Mouse (Mus musculus) lung, embryonic 15.5 days (tissue): ENCODE measurements around the gene Pi4k2b. TPM values are rescaled to one million over a fixed set of nuclear protein-coding genes. Genes with fewer than 3 reads are reported as not detected.
"Not testable (repeated sequence)": the region's sequence is repeated elsewhere in the genome, so short reads cannot be mapped to it uniquely, and the experiment has no call there.

Experiments used
- ATAC-seq: fragments of 200-750 bp; cut with Nextera tagmentation; 2 replicates; pipeline ENCODE4 v1.8.0; 2017; ENCODE audit warnings: moderate number of reproducible peaks, borderline replicate concordance; ENCODE audit not compliant: low FRiP score, low TSS enrichment; ENCODE audit errors: extremely low read depth
- H3K27ac ChIP-seq: fragments of 300-500 bp; sonication (generic); 2 replicates; pipeline ENCODE4 v1.5.1; 2015; ENCODE audit warnings: moderate library complexity, mild to moderate bottlenecking, inconsistent platforms
- H3K27me3 ChIP-seq: fragments of 300-500 bp; sonication (generic); 2 replicates; pipeline ENCODE4 v1.6.1; 2015; ENCODE audit warnings: inconsistent platforms
- H3K36me3 ChIP-seq: fragments of 300-500 bp; sonication (generic); 2 replicates; pipeline ENCODE4 v1.6.1; 2015; ENCODE audit warnings: inconsistent platforms
- H3K4me1 ChIP-seq: fragments of 300-500 bp; sonication (generic); 2 replicates; pipeline ENCODE4 v1.6.1; 2015; ENCODE audit warnings: inconsistent platforms
- H3K4me2 ChIP-seq: fragments of 300-500 bp; sonication (generic); 2 replicates; pipeline ENCODE4 v1.6.1; 2015; ENCODE audit warnings: inconsistent platforms, mild to moderate bottlenecking, moderate library complexity
- H3K4me3 ChIP-seq: fragments of 300-500 bp; sonication (generic); 2 replicates; pipeline ENCODE4 v1.5.1; 2015; ENCODE audit warnings: mild to moderate bottlenecking, inconsistent platforms
- H3K9ac ChIP-seq: fragments of 300-500 bp; sonication (generic); 2 replicates; pipeline ENCODE4 v1.6.1; 2015; ENCODE audit warnings: inconsistent platforms
- H3K9me3 ChIP-seq: fragments of 300-500 bp; sonication (generic); 2 replicates; pipeline ENCODE4 v1.6.1; 2016; ENCODE audit warnings: inconsistent platforms
- WGBS: fragments of 180-500 bp; shearing (Covaris S2); methylation state at CpG from one replicate; pipeline ENCODE4 v1.1.7; 2015; 5-methylcytosine and 5-hydroxymethylcytosine counted together
- polyA plus RNA-seq: library from polyadenylated mRNA; unstranded; fragments of >200 nt; fragmentation: Nextera tagmentation; extraction: Ambion mirVana; gene quantifications from 2 replicates; pipeline ENCODE4 v1.2.1, GENCODE M21; 2015

Pi4k2b gene
- 33.3 and 35.7 TPM in 2 replicates for polyA plus RNA-seq

- ATAC-seq: peak; percentile 94
- peak within 1 kb of the TSS; percentile 66 for H3K4me2 ChIP-seq
- WGBS: under 1% methylated on average over 72 of the region's 75 CpGs
Observed at GRCm38 (mm10) chr5:52741391-52742111, at the start of gene Pi4k2b. TSS of gene Pi4k2b (plus strand) at chr5:52741574.

GRCm38 (mm10) chr5:52697291-52697690 lies 44.1 kb upstream of the Pi4k2b start:
- no peak overlapping the region for H3K4me3 ChIP-seq
- H3K4me1 ChIP-seq: no peaks in the 10 kb centered on the region
- no peak overlapping the region for H3K27ac ChIP-seq
- no peaks in the 10 kb centered on the region for H3K36me3 ChIP-seq
- H3K4me2 ChIP-seq: no peak overlapping the region
- 83% methylated on average over 1 of the region's 1 CpGs for WGBS
- H3K27me3 ChIP-seq: no peaks in the 10 kb centered on the region
- H3K9me3 ChIP-seq: no peaks in the 10 kb centered on the region
- no peak for ATAC-seq
- no peak overlapping the region for H3K9ac ChIP-seq

More at GRCm38 (mm10) chr5:52741391-52742111, at the start of gene Pi4k2b:
- Histone ChIP-seq H3K27ac (peak within 1 kb of the TSS; percentile 92), H3K27me3 (no peaks in the 10 kb centered on the region), H3K4me3 (peak within 1 kb of the TSS; percentile 95), H3K36me3 (no peaks in the 10 kb centered on the region), H3K9ac (peak within 1 kb of the TSS; percentile 85), H3K4me1 (peaks cover 9% of the 10 kb centered on the region; the same call in 1 of the 2 replicates), H3K9me3 (no peaks in the 10 kb centered on the region)

- H3K9ac ChIP-seq, ATAC-seq, H3K36me3 ChIP-seq, H3K9me3 ChIP-seq, H3K27me3 ChIP-seq, H3K4me2 ChIP-seq, H3K4me1 ChIP-seq, H3K4me3 ChIP-seq, H3K27ac ChIP-seq: not testable (repeated sequence)
- WGBS: 64% methylated on average over 7 of the region's 7 CpGs
Observed at GRCm38 (mm10) chr5:52697882-52698440, 43.4 kb upstream of the Pi4k2b start.

GRCm38 (mm10) chr5:52704562-52704961 lies 36.8 kb upstream of the Pi4k2b start:
- WGBS: 58% methylated on average over 4 of the region's 4 CpGs
- no peak for ATAC-seq

GRCm38 (mm10) chr5:52712704-52713103 lies 28.7 kb upstream of the Pi4k2b start:
- H3K27me3 ChIP-seq: no peaks in the 10 kb centered on the region
- no peak overlapping the region for H3K27ac ChIP-seq
- no peaks in the 10 kb centered on the region for H3K36me3 ChIP-seq
- H3K4me2 ChIP-seq: no peak overlapping the region
- no peaks in the 10 kb centered on the region for H3K4me1 ChIP-seq
- H3K4me3 ChIP-seq: no peak overlapping the region
- no peak overlapping the region for H3K9ac ChIP-seq
- no peaks in the 10 kb centered on the region for H3K9me3 ChIP-seq
- no peak; the same call in 1 of the 2 replicates for ATAC-seq

More at GRCm38 (mm10) chr5:52704562-52704961, 36.8 kb upstream of the Pi4k2b start:
- no peak overlapping the region for H3K4me2 ChIP-seq
- no peak overlapping the region for H3K4me3 ChIP-seq
- H3K4me1 ChIP-seq: no peaks in the 10 kb centered on the region
- H3K27me3 ChIP-seq: no peaks in the 10 kb centered on the region
- no peak overlapping the region for H3K9ac ChIP-seq
- H3K9me3 ChIP-seq: no peaks in the 10 kb centered on the region
- no peak overlapping the region for H3K27ac ChIP-seq
- H3K36me3 ChIP-seq: no peaks in the 10 kb centered on the region

GRCm38 (mm10) chr5:52716742-52717448 lies 24.5 kb upstream of the Pi4k2b start:
- ATAC-seq: no peak
- WGBS: 68% methylated on average over 5 of the region's 5 CpGs
- H3K27ac ChIP-seq: no peak overlapping the region

GRCm38 (mm10) chr5:52721003-52721402 lies 20.4 kb upstream of the Pi4k2b start:
- no peak overlapping the region for H3K9ac ChIP-seq
- H3K4me3 ChIP-seq: no peak overlapping the region
- H3K4me2 ChIP-seq: no peak overlapping the region
- H3K4me1 ChIP-seq: no peaks in the 10 kb centered on the region
- peak; percentile 52; the same call in 1 of the 2 replicates for ATAC-seq
- no peaks in the 10 kb centered on the region for H3K36me3 ChIP-seq
- H3K9me3 ChIP-seq: no peaks in the 10 kb centered on the region
- no peak overlapping the region for H3K27ac ChIP-seq
- WGBS: 60% methylated on average over 8 of the region's 8 CpGs
- no peaks in the 10 kb centered on the region for H3K27me3 ChIP-seq

More at GRCm38 (mm10) chr5:52716742-52717448, 24.5 kb upstream of the Pi4k2b start:
- Histone ChIP-seq H3K9ac (no peak overlapping the region), H3K9me3 (no peaks in the 10 kb centered on the region), H3K36me3 (no peaks in the 10 kb centered on the region), H3K4me1 (no peaks in the 10 kb centered on the region), H3K4me2 (no peak overlapping the region), H3K27me3 (no peaks in the 10 kb centered on the region), H3K4me3 (no peak overlapping the region)

GRCm38 (mm10) chr5:52727747-52728146 lies 13.6 kb upstream of the Pi4k2b start:
- no peaks in the 10 kb centered on the region for H3K4me1 ChIP-seq
- H3K4me3 ChIP-seq: no peak overlapping the region
- no peak overlapping the region for H3K4me2 ChIP-seq
- H3K9ac ChIP-seq: no peak overlapping the region
- no peaks in the 10 kb centered on the region for H3K9me3 ChIP-seq
- H3K36me3 ChIP-seq: no peaks in the 10 kb centered on the region
- no peak for ATAC-seq
- no peak overlapping the region for H3K27ac ChIP-seq
- H3K27me3 ChIP-seq: no peaks in the 10 kb centered on the region
- WGBS: 74% methylated on average over 5 of the region's 5 CpGs

GRCm38 (mm10) chr5:52732811-52733210 lies 8.6 kb upstream of the Pi4k2b start:
- H3K9ac ChIP-seq: no peak overlapping the region
- 69% methylated on average over 4 of the region's 4 CpGs for WGBS
- H3K27me3 ChIP-seq: no peaks in the 10 kb centered on the region

GRCm38 (mm10) chr5:52736046-52736445 lies 5.3 kb upstream of the Pi4k2b start:
- H3K27ac ChIP-seq: no peak overlapping the region
- no peaks in the 10 kb centered on the region for H3K36me3 ChIP-seq
- H3K9me3 ChIP-seq: no peaks in the 10 kb centered on the region
- WGBS: 65% methylated on average over 3 of the region's 3 CpGs
- peaks cover 4% of the 10 kb centered on the region; the same call in 1 of the 2 replicates for H3K4me1 ChIP-seq
- no peak for ATAC-seq
- H3K4me2 ChIP-seq: no peak overlapping the region
- no peak overlapping the region for H3K4me3 ChIP-seq
- no peaks in the 10 kb centered on the region for H3K27me3 ChIP-seq
- H3K9ac ChIP-seq: no peak overlapping the region

More at GRCm38 (mm10) chr5:52732811-52733210, 8.6 kb upstream of the Pi4k2b start:
- no peaks in the 10 kb centered on the region for H3K9me3 ChIP-seq
- peaks cover 4% of the 10 kb centered on the region; the same call in 1 of the 2 replicates for H3K4me1 ChIP-seq
- H3K27ac ChIP-seq: no peak overlapping the region
- H3K36me3 ChIP-seq: no peaks in the 10 kb centered on the region
- H3K4me2 ChIP-seq: no peak overlapping the region
- no peak overlapping the region for H3K4me3 ChIP-seq
- ATAC-seq: no peak

- H3K27ac ChIP-seq: peak overlapping the region; percentile 92
- no peaks in the 10 kb centered on the region for H3K36me3 ChIP-seq
- WGBS: 1% methylated on average over 17 of the region's 17 CpGs
- 0 out of 2 replicates have a peak, but pooled peaks have one; percentile 32 for ATAC-seq
- no peaks in the 10 kb centered on the region for H3K27me3 ChIP-seq
- H3K4me2 ChIP-seq: peak overlapping the region; percentile 66
- H3K9ac ChIP-seq: peak overlapping the region; percentile 85
- no peaks in the 10 kb centered on the region for H3K9me3 ChIP-seq
- H3K4me1 ChIP-seq: peaks cover 9% of the 10 kb centered on the region; the same call in 1 of the 2 replicates
- H3K4me3 ChIP-seq: peak overlapping the region; percentile 95
Observed at GRCm38 (mm10) chr5:52742112-52742813, 889 bp downstream of the Pi4k2b start.
